Mouse (Mus musculus) CH12.LX (cell line): ENCODE data around the gene Klhl21. TPM values are rescaled to one million over a fixed set of nuclear protein-coding genes. Genes with fewer than 3 reads are reported as not detected.

Experiments used
- DNase-seq: peaks from one replicate; pipeline ENCODE4 v3.0.0-alpha.2; 2013; ENCODE audit errors: extremely low read depth
- H3K27ac ChIP-seq: 2 replicates; pipeline ENCODE4 v1.5.1; 2012; ENCODE audit warnings: low read depth, mild to moderate bottlenecking, control low read depth, moderate library complexity; ENCODE audit not compliant: insufficient read depth
- H3K27me3 ChIP-seq: replicated peaks from 2 replicates; pipeline ENCODE3; 2012; ENCODE audit warnings: inconsistent platforms
- H3K36me3 ChIP-seq, 2 experiments: replicated peaks in 1 of 2; 2 replicates each; pipeline versions ENCODE3 to v1.6.1; 2012; ENCODE audit warnings: inconsistent platforms in 1 of 2, low read length in 1 of 2, mild to moderate bottlenecking in 1 of 2, mixed read lengths in 1 of 2, moderate library complexity in 1 of 2; ENCODE audit not compliant: control insufficient read depth in 1 of 2, insufficient read depth in 1 of 2
- H3K4me1 ChIP-seq, 2 experiments: 2 replicates each; pipeline ENCODE4 v1.6.1; 2012; ENCODE audit warnings: inconsistent platforms in 1 of 2, moderate library complexity in 1 of 2; ENCODE audit not compliant: insufficient read depth in 2 of 2, control insufficient read depth in 1 of 2
- H3K4me2 ChIP-seq: 2 replicates; pipeline ENCODE4 v1.6.1; 2012; ENCODE audit warnings: low read depth, mild to moderate bottlenecking, control low read depth; ENCODE audit not compliant: poor library complexity, insufficient read depth, severe bottlenecking
- H3K4me3 ChIP-seq, 3 experiments: fragments of 150-350 bp in 1 of 3; sonication (generic) in 1 of 3; replicated peaks in 1 of 3; 2 replicates each; pipeline versions ENCODE3 to v1.5.1; 2011 to 2012; ENCODE audit warnings: low read depth in 2 of 3, low read length in 2 of 3, mild to moderate bottlenecking in 2 of 3, moderate library complexity in 2 of 3, control low read depth in 1 of 3, improper control_type of control experiment in 1 of 3, inconsistent platforms in 1 of 3, mixed read lengths in 1 of 3; ENCODE audit not compliant: poor library complexity in 1 of 3
- H3K79me2 ChIP-seq: replicated peaks from 2 replicates; pipeline ENCODE4 v1.6.1; 2012; ENCODE audit warnings: mild to moderate bottlenecking, moderate library complexity; ENCODE audit not compliant: control insufficient read depth, poor library complexity, insufficient read depth, severe bottlenecking; ENCODE audit errors: extremely low read depth
- H3K9ac ChIP-seq: 2 replicates; pipeline ENCODE4 v1.6.1; 2012; ENCODE audit warnings: low read depth, mild to moderate bottlenecking, control low read depth, moderate library complexity; ENCODE audit not compliant: insufficient read depth
- H3K9me3 ChIP-seq: replicated peaks from 2 replicates; pipeline ENCODE3; 2012; ENCODE audit warnings: low read length, inconsistent platforms, mixed read lengths
- CHD1 ChIP-seq: IDR thresholded peaks from 2 replicates; pipeline ENCODE4 v1.6.1; 2012; ENCODE audit warnings: low read depth, low read length, improper control_type of control experiment, inconsistent platforms
- EP300 ChIP-seq: IDR thresholded peaks from 2 replicates; pipeline ENCODE4 v1.6.1; 2011; ENCODE audit warnings: low read length, improper control_type of control experiment
- GABPA ChIP-seq: IDR thresholded peaks from 2 replicates; pipeline ENCODE4 v1.6.1; 2012; ENCODE audit warnings: low read depth, low read length, improper control_type of control experiment, inconsistent platforms; ENCODE audit not compliant: insufficient replicate concordance
- HCFC1 ChIP-seq: IDR thresholded peaks from 2 replicates; pipeline ENCODE4 v1.6.1; 2012; ENCODE audit warnings: low read depth, mild to moderate bottlenecking, inconsistent platforms, low read length, improper control_type of control experiment
- IRF4 ChIP-seq: IDR thresholded peaks from 2 replicates; pipeline ENCODE4 v1.6.1; 2014; ENCODE audit warnings: low read depth, mild to moderate bottlenecking, inconsistent platforms, low read length, improper control_type of control experiment
- JUN ChIP-seq: IDR thresholded peaks from 2 replicates; pipeline ENCODE4 v1.6.1; 2011; ENCODE audit warnings: low read depth, mild to moderate bottlenecking, low read length, improper control_type of control experiment, moderate library complexity; ENCODE audit not compliant: insufficient read depth
- KAT2A ChIP-seq: IDR thresholded peaks from 2 replicates; pipeline ENCODE4 v1.6.1; 2012; ENCODE audit warnings: low read length, improper control_type of control experiment, inconsistent platforms; ENCODE audit not compliant: insufficient replicate concordance
- MAFK ChIP-seq: IDR thresholded peaks from 2 replicates; pipeline ENCODE4 v1.6.1; 2011; ENCODE audit warnings: low read length, improper control_type of control experiment; ENCODE audit not compliant: insufficient replicate concordance
- MAX ChIP-seq: IDR thresholded peaks from 2 replicates; pipeline ENCODE4 v1.6.1; 2011; ENCODE audit warnings: low read length, improper control_type of control experiment
- PAX5 ChIP-seq: IDR thresholded peaks from 2 replicates; pipeline ENCODE4 v1.6.1; 2012; ENCODE audit warnings: low read length, inconsistent platforms, mixed read lengths
- POLR2A ChIP-seq: IDR thresholded peaks from 2 replicates; pipeline ENCODE4 v1.6.1; 2011; ENCODE audit warnings: low read depth, mild to moderate bottlenecking, improper control_type of control experiment, low read length
- SIN3A ChIP-seq: IDR thresholded peaks from 2 replicates; pipeline ENCODE4 v1.6.1; 2012; ENCODE audit warnings: low read length, improper control_type of control experiment, inconsistent platforms
- SMC3 ChIP-seq: IDR thresholded peaks from 2 replicates; pipeline ENCODE4 v1.6.1; 2011; ENCODE audit warnings: low read depth, low read length, improper control_type of control experiment
- TBP ChIP-seq: conservative IDR thresholded peaks from 2 replicates; pipeline ENCODE4 v1.6.1; 2011; ENCODE audit warnings: low read depth, low read length, improper control_type of control experiment
- TCF12 ChIP-seq: IDR thresholded peaks from 2 replicates; pipeline ENCODE4 v1.6.1; 2014; ENCODE audit warnings: low read depth, mild to moderate bottlenecking, inconsistent platforms, low read length, improper control_type of control experiment
- UBTF ChIP-seq: IDR thresholded peaks from 2 replicates; pipeline ENCODE4 v1.6.1; 2012; ENCODE audit warnings: low read depth, mild to moderate bottlenecking, inconsistent platforms, low read length, improper control_type of control experiment, moderate library complexity
- ZKSCAN1 ChIP-seq: IDR thresholded peaks from 2 replicates; pipeline ENCODE4 v1.6.1; 2012; ENCODE audit warnings: low read depth, inconsistent platforms, low read length, improper control_type of control experiment, borderline replicate concordance
- dilution Hi-C: fragments of 300-500 bp; cut with MboI; formaldehyde crosslinking; loops from 2 replicates; pipeline ENCODE4 v1.14.3; 2020; ENCODE audit warnings: low sequenced_read_pairs; ENCODE audit not compliant: extremely low pct_unique_long_range_greater_than_20kb, extremely low pct_ligation_motif_present
- in situ Hi-C: fragments of 300-500 bp; cut with MboI; formaldehyde crosslinking; loops from 3 replicates; pipeline ENCODE4 v1.14.3; 2019; ENCODE audit warnings: low sequenced_read_pairs, low pct_ligation_motif_present, low pct_unique_long_range_greater_than_20kb, mixed read lengths
- polyA plus RNA-seq: library from polyadenylated mRNA; unstranded; fragments of >175 nt; gene quantifications from 2 replicates; pipeline ENCODE4 v1.2.1, GENCODE M21; 2012; ENCODE audit warnings: low read depth; ENCODE audit not compliant: insufficient read length
- total RNA-seq, 2 experiments: library from RNA; depleted of rRNA; stranded (reverse); fragments of 300-350 nt in 1 of 2; fragments of >200 nt in 1 of 2; gene quantifications; 2 replicates each; pipeline ENCODE4 v1.2.3; 2012 to 2014

The Klhl21 gene
- total and polyA plus RNA-seq, 3 experiments: 4.4 to 9.4 (median 7.1) TPM

DNA sequence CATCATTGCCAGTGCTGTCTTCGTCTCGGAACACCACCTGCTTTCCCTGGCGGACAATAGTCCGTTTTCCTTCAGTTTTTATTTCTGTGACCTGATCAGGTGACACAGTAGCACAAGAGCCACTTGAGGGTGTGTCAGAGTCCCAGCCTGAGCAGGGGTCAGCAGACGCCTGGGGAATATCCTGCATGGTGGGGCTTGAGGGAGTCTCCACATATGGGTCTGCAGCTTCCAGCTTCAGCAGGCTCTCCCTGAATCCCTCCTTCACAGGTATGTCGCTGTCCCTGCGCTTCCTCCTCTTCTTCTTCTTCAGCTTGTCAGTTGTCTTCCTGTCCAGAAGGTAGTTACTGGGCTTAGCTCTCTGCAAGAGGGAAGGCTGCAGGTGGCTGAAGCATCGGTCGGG, 16.5 kb upstream of the Klhl21 start:
- peaks cover 11% of the 10 kb centered on the region; the same call in 1 of the 2 replicates for H3K79me2 ChIP-seq
- DNase-seq: no peak
- TF ChIP-seq TCF12 (no peak), SIN3A (no peak), HCFC1 (no peak), SMC3 (no peak), ZKSCAN1 (no peak), POLR2A (no peak), EP300 (no peak), PAX5 (no peak), JUN (no peak), GABPA (no peak), CHD1 (no peak), KAT2A (no peak), IRF4 (no peak), TBP (no peak), MAX (no peak)
- H3K27me3 ChIP-seq: peaks cover 4% of the 10 kb centered on the region
- H3K4me1 ChIP-seq: peaks cover 7 to 21% of the 10 kb centered on the region in 2 experiments
- no peak overlapping the region for H3K27ac ChIP-seq
- in situ Hi-C loops (no loop called here), dilution Hi-C loops (no loop called here)
- no peak overlapping the region for H3K4me3 ChIP-seq
- no peak overlapping the region for H3K9ac ChIP-seq
- H3K9me3 ChIP-seq: no peaks in the 10 kb centered on the region
- H3K36me3 ChIP-seq: peaks cover 22 to 38% of the 10 kb centered on the region in 2 experiments
- no peak overlapping the region for H3K4me2 ChIP-seq

DNA sequence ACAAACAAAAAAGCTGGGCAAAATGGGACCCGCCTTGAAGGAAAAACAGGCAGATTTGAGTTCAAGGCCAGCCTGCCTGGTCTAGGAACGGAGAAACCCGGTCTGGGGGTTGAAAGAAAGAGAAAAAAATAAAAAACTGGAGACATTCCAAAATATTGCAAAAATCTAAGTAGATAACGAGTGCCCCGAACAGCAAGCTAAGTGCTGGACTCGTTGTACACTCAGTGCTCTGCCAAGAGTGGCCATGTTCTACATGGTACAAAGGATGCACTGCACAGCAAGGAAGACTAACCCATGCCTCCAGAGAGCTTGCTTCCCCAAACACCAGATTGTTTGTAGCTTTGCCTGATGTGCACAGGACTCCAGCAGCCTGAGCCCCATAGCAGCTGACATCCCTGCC, 15.6 kb upstream of the Klhl21 start:
- dilution Hi-C loops: no loop called here
- peaks cover 12% of the 10 kb centered on the region for H3K27me3 ChIP-seq
- TF ChIP-seq UBTF (no peak), MAFK (no peak)
- TF ChIP-seq, all 38 proteins: peak for 0
- Histone ChIP-seq H3K9me3 (no peaks in the 10 kb centered on the region), H3K4me3 (no peak overlapping the region), H3K36me3 (peaks cover 22 to 38% of the 10 kb centered on the region in 2 experiments), H3K4me2 (no peak overlapping the region), H3K4me1 (peaks cover 9 to 16% of the 10 kb centered on the region in 2 experiments), H3K79me2 (peaks cover 7% of the 10 kb centered on the region; the same call in 1 of the 2 replicates), H3K27ac (no peak overlapping the region), H3K9ac (no peak overlapping the region)
- no peak for DNase-seq
- in situ Hi-C loops: no loop called here
